Mouse (Mus musculus) midbrain, embryonic 12.5 days (tissue): ENCODE results near the gene Ippk. TPM values are rescaled to one million over a fixed set of nuclear protein-coding genes. Genes with fewer than 3 reads are reported as not detected.

ENCODE experiments used
- ATAC-seq: fragments of 200-750 bp; cut with Nextera tagmentation; 2 replicates; pipeline ENCODE4 v1.8.0; 2017; ENCODE audit warnings: low read depth, moderate TSS enrichment, moderate library complexity; ENCODE audit not compliant: low FRiP score
- H3K27ac ChIP-seq: fragments of 300-500 bp; sonication (generic); replicated peaks from 2 replicates; pipeline ENCODE4 v1.5.1; 2016; ENCODE audit warnings: mild to moderate bottlenecking
- H3K27me3 ChIP-seq: fragments of 300-500 bp; sonication (generic); 2 replicates; pipeline ENCODE4 v1.6.1; 2016; ENCODE audit warnings: mild to moderate bottlenecking
- H3K36me3 ChIP-seq: fragments of 300-500 bp; sonication (generic); 2 replicates; pipeline ENCODE4 v1.6.1; 2016
- H3K4me1 ChIP-seq: fragments of 300-500 bp; sonication (generic); 2 replicates; pipeline ENCODE4 v1.6.1; 2016
- H3K4me2 ChIP-seq: fragments of 300-500 bp; sonication (generic); replicated peaks from 2 replicates; pipeline ENCODE4 v1.6.1; 2016; ENCODE audit warnings: mild to moderate bottlenecking, moderate library complexity
- H3K4me3 ChIP-seq: fragments of 300-500 bp; sonication (generic); 2 replicates; pipeline ENCODE4 v1.5.1; 2016; ENCODE audit warnings: mild to moderate bottlenecking
- H3K9ac ChIP-seq: fragments of 300-500 bp; sonication (generic); replicated peaks from 2 replicates; pipeline ENCODE4 v1.6.1; 2016; ENCODE audit warnings: mild to moderate bottlenecking, moderate library complexity
- H3K9me3 ChIP-seq: fragments of 300-500 bp; sonication (generic); 2 replicates; pipeline ENCODE4 v1.6.1; 2016; ENCODE audit warnings: mild to moderate bottlenecking
- WGBS: fragments of 180-500 bp; shearing (Covaris S2); methylation state at CpG from one replicate; pipeline ENCODE4 v1.1.7; 2016; 5-methylcytosine and 5-hydroxymethylcytosine counted together
- polyA plus RNA-seq: library from polyadenylated mRNA; unstranded; fragments of >200 nt; fragmentation: Nextera tagmentation; extraction: Ambion mirVana; gene quantifications from 2 replicates; pipeline ENCODE4 v1.2.1, GENCODE M21; 2016

Gene Ippk
- 14.2 and 16.3 TPM in 2 replicates for polyA plus RNA-seq

GRCm38 (mm10) chr13:49420754-49421605 is at the start of gene Ippk:
TSS of gene Ippk (plus strand) at chr13:49421249.
- peak within 1 kb of the TSS; percentile 79 for H3K27ac ChIP-seq
- H3K4me3 ChIP-seq, result peak within 1 kb of the TSS; percentile 83
- H3K4me1 ChIP-seq, result peaks cover 27% of the 10 kb centered on the region
- peak within 1 kb of the TSS; percentile 73 for H3K9ac ChIP-seq
- no peaks in the 10 kb centered on the region for H3K9me3 ChIP-seq
- peak; percentile 98 for ATAC-seq
- peak within 1 kb of the TSS; percentile 79 for H3K4me2 ChIP-seq
- WGBS, result under 1% methylated on average over 64 of the region's 69 CpGs
- no peaks in the 10 kb centered on the region for H3K36me3 ChIP-seq
- 0 out of 2 replicates have a peak, but pooled peaks cover 5% of the 10 kb centered on the region for H3K27me3 ChIP-seq

GRCm38 (mm10) chr13:49371428-49371899 is 49.6 kb upstream of the Ippk start:
- Histone ChIP-seq H3K9ac (no peak overlapping the region), H3K4me3 (no peak overlapping the region), H3K9me3 (no peaks in the 10 kb centered on the region), H3K4me2 (no peak overlapping the region), H3K27me3 (no peaks in the 10 kb centered on the region), H3K4me1 (peaks cover 8% of the 10 kb centered on the region), H3K36me3 (peaks cover 54% of the 10 kb centered on the region), H3K27ac (no peak overlapping the region)
- 56% methylated on average over 3 of the region's 3 CpGs for WGBS
- ATAC-seq, result no peak

GRCm38 (mm10) chr13:49372370-49373060 is 48.5 kb upstream of the Ippk start:
- Histone ChIP-seq H3K9ac (no peak overlapping the region), H3K27me3 (no peaks in the 10 kb centered on the region), H3K27ac (no peak overlapping the region), H3K4me1 (no peaks in the 10 kb centered on the region), H3K36me3 (peaks cover 64% of the 10 kb centered on the region), H3K4me2 (no peak overlapping the region), H3K4me3 (no peak overlapping the region), H3K9me3 (no peaks in the 10 kb centered on the region)
- 87% methylated on average over 9 of the region's 9 CpGs for WGBS
- no peak for ATAC-seq

GRCm38 (mm10) chr13:49374304-49374703 is 46.7 kb upstream of the Ippk start:
- Histone ChIP-seq H3K27me3 (no peaks in the 10 kb centered on the region), H3K36me3 (peaks cover 78% of the 10 kb centered on the region)
- no peak for ATAC-seq

GRCm38 (mm10) chr13:49374730-49375129 is 46.3 kb upstream of the Ippk start:
- Histone ChIP-seq H3K4me2 (no peak overlapping the region), H3K9me3 (no peaks in the 10 kb centered on the region), H3K4me3 (no peak overlapping the region), H3K27me3 (no peaks in the 10 kb centered on the region), H3K9ac (no peak overlapping the region), H3K36me3 (peaks cover 78% of the 10 kb centered on the region), H3K4me1 (no peaks in the 10 kb centered on the region), H3K27ac (no peak overlapping the region)
- 87% methylated on average over 6 of the region's 6 CpGs for WGBS
- ATAC-seq, result no peak

More at GRCm38 (mm10) chr13:49374304-49374703, 46.7 kb upstream of the Ippk start:
- Histone ChIP-seq H3K27ac (no peak overlapping the region), H3K4me1 (no peaks in the 10 kb centered on the region), H3K4me2 (no peak overlapping the region), H3K4me3 (no peak overlapping the region), H3K9me3 (no peaks in the 10 kb centered on the region), H3K9ac (no peak overlapping the region)
- 74% methylated on average over 6 of the region's 6 CpGs for WGBS

- no peak overlapping the region for H3K4me2 ChIP-seq
- WGBS, result 87% methylated on average over 6 of the region's 6 CpGs
These were observed 43.4 kb upstream of the Ippk start for GRCm38 (mm10) chr13:49377608-49378007.

GRCm38 (mm10) chr13:49379301-49379700 is 41.7 kb upstream of the Ippk start:
- Histone ChIP-seq H3K4me3 (no peak overlapping the region), H3K36me3 (peaks cover 92% of the 10 kb centered on the region), H3K9ac (no peak overlapping the region), H3K27me3 (no peaks in the 10 kb centered on the region), H3K4me2 (no peak overlapping the region), H3K4me1 (no peaks in the 10 kb centered on the region), H3K9me3 (no peaks in the 10 kb centered on the region), H3K27ac (no peak overlapping the region)
- ATAC-seq, result no peak
- 95% methylated on average over 20 of the region's 20 CpGs for WGBS

More at GRCm38 (mm10) chr13:49377608-49378007, 43.4 kb upstream of the Ippk start:
- Histone ChIP-seq H3K9ac (no peak overlapping the region), H3K4me3 (no peak overlapping the region), H3K9me3 (no peaks in the 10 kb centered on the region), H3K36me3 (peaks cover 78% of the 10 kb centered on the region), H3K27me3 (no peaks in the 10 kb centered on the region), H3K27ac (no peak overlapping the region), H3K4me1 (no peaks in the 10 kb centered on the region)
- no peak for ATAC-seq

- Histone ChIP-seq H3K9ac (no peak overlapping the region), H3K4me2 (no peak overlapping the region), H3K36me3 (peaks cover 90% of the 10 kb centered on the region), H3K9me3 (no peaks in the 10 kb centered on the region), H3K4me1 (no peaks in the 10 kb centered on the region), H3K4me3 (no peak overlapping the region), H3K27ac (no peak overlapping the region), H3K27me3 (no peaks in the 10 kb centered on the region)
- 0 out of 2 replicates have a peak, but pooled peaks have one; percentile 49 for ATAC-seq
- 24% methylated on average over 3 of the region's 3 CpGs for WGBS
These were observed 39.8 kb upstream of the Ippk start for GRCm38 (mm10) chr13:49381230-49381629.

- no peak overlapping the region for H3K4me2 ChIP-seq
- no peak overlapping the region for H3K4me3 ChIP-seq
- H3K9ac ChIP-seq, result no peak overlapping the region
- no peak overlapping the region for H3K27ac ChIP-seq
- 94% methylated on average over 23 of the region's 23 CpGs for WGBS
- no peaks in the 10 kb centered on the region for H3K27me3 ChIP-seq
- no peaks in the 10 kb centered on the region for H3K9me3 ChIP-seq
- H3K4me1 ChIP-seq, result no peaks in the 10 kb centered on the region
- ATAC-seq, result no peak
- H3K36me3 ChIP-seq, result peaks cover 80% of the 10 kb centered on the region
These were observed 38.1 kb upstream of the Ippk start for GRCm38 (mm10) chr13:49382997-49383396.

GRCm38 (mm10) chr13:49384751-49385463 is 36.1 kb upstream of the Ippk start:
- Histone ChIP-seq H3K4me1 (no peaks in the 10 kb centered on the region), H3K4me3 (no peak overlapping the region), H3K4me2 (no peak overlapping the region), H3K36me3 (peaks cover 63% of the 10 kb centered on the region), H3K27ac (no peak overlapping the region), H3K9ac (no peak overlapping the region), H3K27me3 (no peaks in the 10 kb centered on the region), H3K9me3 (no peaks in the 10 kb centered on the region)
- WGBS, result 86% methylated on average over 16 of the region's 16 CpGs
- ATAC-seq, result no peak

GRCm38 (mm10) chr13:49391374-49391773 is 29.7 kb upstream of the Ippk start:
- Histone ChIP-seq H3K4me1 (no peaks in the 10 kb centered on the region), H3K9ac (no peak overlapping the region), H3K9me3 (no peaks in the 10 kb centered on the region), H3K27ac (no peak overlapping the region), H3K4me3 (no peak overlapping the region), H3K36me3 (peaks cover 25% of the 10 kb centered on the region), H3K4me2 (no peak overlapping the region), H3K27me3 (no peaks in the 10 kb centered on the region)
- WGBS, result 96% methylated on average over 2 of the region's 2 CpGs
- ATAC-seq, result no peak
